21 mouse cellular contexts compared by ENCODE assay signal in the genomic region with DNA sequence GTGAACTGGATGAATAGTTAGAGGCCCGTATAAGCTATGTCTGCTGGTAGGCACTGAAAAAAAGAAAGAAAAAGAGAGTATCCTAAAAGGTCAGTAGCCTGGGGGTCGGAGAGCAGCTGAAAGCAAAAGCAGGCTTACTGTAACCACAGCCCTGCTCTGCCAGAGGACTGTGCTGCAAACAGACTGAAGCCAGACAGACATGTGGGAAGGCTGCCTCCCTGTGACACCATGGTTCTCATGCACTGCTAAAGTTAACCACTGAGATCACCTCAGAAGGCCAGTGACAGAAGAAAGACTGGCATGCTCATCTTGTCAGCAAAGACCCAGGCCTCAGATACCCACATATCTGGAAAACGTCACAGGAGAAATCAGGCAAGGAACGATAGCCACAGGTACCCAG.
DNase-seq lines count a peak whose midpoint lies in the region; ATAC-seq and TF ChIP-seq lines count a peak whose summit lies in the region.
"Had no signal": no experiment of that assay in that cellular context is flagged by ENCODE, and none has a peak within 500 bp of the region (broad histone marks: within the 10 kb centered on the region; RNA-seq: fewer than 3 reads in every experiment).

No protein-coding gene starts in this region.

- DNase-seq in gastrocnemius, adult 2 months, result peak; percentile 61
- no peak for DNase-seq in gastrocnemius, adult 18-20 months (ENCODE audit: low spot score)
- no peak for DNase-seq in heart, postnatal 0 days (ENCODE audit: low spot score)
- peak; percentile 22 for DNase-seq in CH12.LX (ENCODE audit: extremely low read depth)
- DNase-seq in heart, postnatal 14 days, result peak; percentile 21 to 33
- DNase-seq in lung, adult 2 months, result no peak
- DNase-seq: adrenal gland, adult 2 months; cerebellum, adult 9-10 months; gastrocnemius, postnatal 36 days; layer of hippocampus, postnatal 36 days; spleen, adult 18-20 months; thymus, postnatal 4 days had no signal

- peaks cover 18% of the 10 kb centered on the region for H3K4me1 ChIP-seq in heart, postnatal 0 days (ENCODE audit: control insufficient read depth, insufficient read depth)
- peaks cover 57% of the 10 kb centered on the region for H3K4me1 ChIP-seq in heart, embryonic 12.5 days (replicated peaks)
- H3K4me1 ChIP-seq in CH12.LX (ENCODE audit: control insufficient read depth in 1 of 2, insufficient read depth in 2 of 2), result peaks cover 22 to 47% of the 10 kb centered on the region in 2 experiments
- 0 out of 2 replicates have a peak, but pooled peaks cover 2% of the 10 kb centered on the region for H3K4me1 ChIP-seq in lung, adult 2 months (ENCODE audit: control insufficient read depth, insufficient read depth, low read length)

- no peak for TF ChIP-seq POLR2A in CH12.LX (IDR thresholded peaks at IDR 0.05; ENCODE audit: low read depth, low read length)
- no peak for TF ChIP-seq POLR2A in lung, adult 2 months (IDR thresholded peaks at IDR 0.05; ENCODE audit: borderline replicate concordance, extremely low read depth, low read depth, low read length)

- no peak for TF ChIP-seq EP300 in heart, postnatal 0 days (IDR thresholded peaks at IDR 0.05; ENCODE audit: low read depth)
- no peak for TF ChIP-seq EP300 in CH12.LX (IDR thresholded peaks at IDR 0.05; ENCODE audit: low read length)

- in situ Hi-C loops in CH12.LX (cut with MboI; ENCODE audit: low pct_ligation_motif_present, low pct_unique_long_range_greater_than_20kb, low sequenced_read_pairs), result no loop called here

- WGBS in heart, postnatal 0 days, result 40% methylated on average over 4 of the region's 4 CpGs
- 45% methylated on average over 4 of the region's 4 CpGs for whole genome bisulfite sequencing in heart, embryonic 12.5 days
- WGBS in lung, adult 2 months, result 82% methylated on average over 4 of the region's 4 CpGs

- peak overlapping the region; percentile 38 for H3K27ac ChIP-seq in gastrocnemius, adult 2 months
- peak overlapping the region; percentile 2; the same call in 1 of the 2 replicates for H3K27ac ChIP-seq in heart, postnatal 0 days (ENCODE audit: low read depth)
- no peak overlapping the region for H3K27ac ChIP-seq in heart, embryonic 12.5 days (ENCODE audit: poor library complexity, severe bottlenecking)
- no peak overlapping the region for H3K27ac ChIP-seq in CH12.LX (ENCODE audit: insufficient read depth, low read depth)
- H3K27ac ChIP-seq: forebrain, embryonic 13.5 days; kidney, embryonic 15.5 days; limb, embryonic 15.5 days; liver, embryonic 15.5 days; midbrain, embryonic 12.5 days; neural tube, embryonic 15.5 days had no signal

- no peak overlapping the region for H3K4me3 ChIP-seq in gastrocnemius, adult 2 months
- H3K4me3 ChIP-seq in heart, postnatal 0 days (ENCODE audit: low read depth, low read length), result no peak overlapping the region
- H3K4me3 ChIP-seq in heart, embryonic 12.5 days, result no peak overlapping the region
- no peak overlapping the region for H3K4me3 ChIP-seq in CH12.LX (replicated peaks in 1 of 3; ENCODE audit: low read depth in 2 of 3, low read length in 2 of 3, poor library complexity in 1 of 3)
- no peak overlapping the region for H3K4me3 ChIP-seq in lung, adult 2 months (replicated peaks; ENCODE audit: extremely low read depth, low read depth, low read length)
- H3K4me3 ChIP-seq: forebrain, embryonic 13.5 days; kidney, embryonic 15.5 days; limb, embryonic 15.5 days; liver, embryonic 15.5 days; midbrain, embryonic 12.5 days; myocyte; neural tube, embryonic 15.5 days had no signal

- H3K9me3 ChIP-seq in heart, postnatal 0 days (replicated peaks; ENCODE audit: control insufficient read depth, low read length), result no peaks in the 10 kb centered on the region
- no peaks in the 10 kb centered on the region for H3K9me3 ChIP-seq in heart, embryonic 12.5 days (replicated peaks)
- H3K9me3 ChIP-seq in CH12.LX (replicated peaks; ENCODE audit: low read length), result no peaks in the 10 kb centered on the region
- H3K9me3 ChIP-seq: forebrain, embryonic 13.5 days; kidney, embryonic 15.5 days; limb, embryonic 15.5 days; liver, embryonic 15.5 days; midbrain, embryonic 12.5 days; neural tube, embryonic 15.5 days had no signal

- intact Hi-C loops in gastrocnemius, adult 2 months (cut with DNase I), result no loop called here
- intact Hi-C loops in heart, postnatal 14 days (cut with DNase I), result loop anchor here (10.0 kb wide), 1 partner anchor 284 kb away; a partner anchor contains a TSS

- no peak overlapping the region for H3K4me2 ChIP-seq in heart, postnatal 0 days (ENCODE audit: low read depth, low read length)
- no peak overlapping the region for H3K4me2 ChIP-seq in heart, embryonic 12.5 days
- H3K4me2 ChIP-seq in CH12.LX (ENCODE audit: insufficient read depth, low read depth, poor library complexity, severe bottlenecking), result no peak overlapping the region
- H3K4me2 ChIP-seq: forebrain, embryonic 13.5 days; kidney, embryonic 15.5 days; limb, embryonic 15.5 days; liver, embryonic 15.5 days; midbrain, embryonic 12.5 days; neural tube, embryonic 15.5 days had no signal

- H3K9ac ChIP-seq in heart, postnatal 0 days (replicated peaks; ENCODE audit: low read depth, low read length), result no peak overlapping the region
- no peak overlapping the region for H3K9ac ChIP-seq in heart, embryonic 12.5 days
- H3K9ac ChIP-seq in CH12.LX (ENCODE audit: insufficient read depth, low read depth), result no peak overlapping the region
- H3K9ac ChIP-seq: forebrain, embryonic 13.5 days; kidney, embryonic 15.5 days; limb, embryonic 15.5 days; liver, embryonic 15.5 days; midbrain, embryonic 12.5 days; neural tube, embryonic 15.5 days had no signal

- peak; percentile 47; the same call in 1 of the 2 replicates for ATAC-seq in heart, postnatal 0 days (ENCODE audit: insufficient read depth, low read depth)
- no peak for ATAC-seq in heart, embryonic 12.5 days (ENCODE audit: insufficient number of reproducible peaks, low FRiP score)
- ATAC-seq: forebrain, embryonic 13.5 days; lung, postnatal 0 days had no signal

- dilution Hi-C loops in CH12.LX (cut with MboI; ENCODE audit: extremely low pct_ligation_motif_present, extremely low pct_unique_long_range_greater_than_20kb, low sequenced_read_pairs), result no loop called here

- TF ChIP-seq RAD21 in CH12.LX (IDR thresholded peaks at IDR 0.05; ENCODE audit: low read depth, low read length), result peak; percentile 28

- H3K36me3 ChIP-seq in heart, postnatal 0 days (replicated peaks; ENCODE audit: control insufficient read depth, insufficient read depth, low read length), result no peaks in the 10 kb centered on the region
- no peaks in the 10 kb centered on the region for H3K36me3 ChIP-seq in heart, embryonic 12.5 days
- H3K36me3 ChIP-seq in CH12.LX (replicated peaks in 1 of 2; ENCODE audit: control insufficient read depth in 1 of 2, insufficient read depth in 1 of 2, low read length in 1 of 2), result peaks cover 0 to 30% of the 10 kb centered on the region in 2 experiments
- H3K36me3 ChIP-seq: kidney, embryonic 15.5 days; limb, embryonic 15.5 days; liver, embryonic 15.5 days; midbrain, embryonic 12.5 days; neural tube, embryonic 15.5 days had no signal

- peak; percentile 41; the same call in 1 of the 2 replicates for TF ChIP-seq CTCF in gastrocnemius, adult 2 months (IDR thresholded peaks at IDR 0.05)
- peak; percentile 53 for TF ChIP-seq CTCF in heart, postnatal 0 days (IDR thresholded peaks at IDR 0.05; ENCODE audit: low read depth)
- TF ChIP-seq CTCF in CH12.LX (conservative IDR thresholded peaks at IDR 0.05 in 1 of 2, IDR thresholded peaks at IDR 0.05 in 1 of 2; ENCODE audit: low read depth in 2 of 2, low read length in 2 of 2), result peak in 1 of 2 experiments; percentile 16; a peak in 1 of 4 replicates
- no peak for TF ChIP-seq CTCF in lung, adult 2 months (IDR thresholded peaks at IDR 0.05; ENCODE audit: insufficient read depth, low read length)

- H3K79me2 ChIP-seq in CH12.LX (replicated peaks; ENCODE audit: control insufficient read depth, extremely low read depth, insufficient read depth, poor library complexity, severe bottlenecking), result no peaks in the 10 kb centered on the region

- no peaks in the 10 kb centered on the region for H3K27me3 ChIP-seq in heart, postnatal 0 days (ENCODE audit: control insufficient read depth, insufficient read depth, low read length)
- H3K27me3 ChIP-seq in heart, embryonic 12.5 days (replicated peaks), result no peaks in the 10 kb centered on the region
- no peaks in the 10 kb centered on the region for H3K27me3 ChIP-seq in CH12.LX (replicated peaks)
- H3K27me3 ChIP-seq: forebrain, embryonic 13.5 days; kidney, embryonic 15.5 days; limb, embryonic 15.5 days; liver, embryonic 15.5 days; midbrain, embryonic 12.5 days; neural tube, embryonic 15.5 days had no signal

TF ChIP-seq in CH12.LX, 34 proteins besides CTCF, POLR2A, EP300 and RAD21:
- TF ChIP-seq PAX5 (IDR thresholded peaks at IDR 0.05; ENCODE audit: low read length) (no peak), ZMIZ1 (IDR thresholded peaks at IDR 0.05; ENCODE audit: low read depth, low read length) (no peak), USF1 (IDR thresholded peaks at IDR 0.05; ENCODE audit: low read depth, low read length) (no peak), MAZ (IDR thresholded peaks at IDR 0.05; ENCODE audit: low read depth, low read length) (no peak), NELFE (IDR thresholded peaks at IDR 0.05; ENCODE audit: low read depth, low read length) (no peak), USF2 (conservative IDR thresholded peaks at IDR 0.05; ENCODE audit: low read depth, low read length) (no peak), ZNF384 (IDR thresholded peaks at IDR 0.05; ENCODE audit: low read depth, low read length) (no peak), MAFK (IDR thresholded peaks at IDR 0.05; ENCODE audit: insufficient replicate concordance, low read length) (no peak), RCOR1 (conservative IDR thresholded peaks at IDR 0.05; ENCODE audit: low read depth, low read length) (no peak), MYC (IDR thresholded peaks at IDR 0.05; ENCODE audit: low read depth, low read length) (no peak), UBTF (IDR thresholded peaks at IDR 0.05; ENCODE audit: low read depth, low read length) (no peak), E2F4 (IDR thresholded peaks at IDR 0.05; ENCODE audit: insufficient replicate concordance, low read depth, low read length) (no peak), HCFC1 (IDR thresholded peaks at IDR 0.05; ENCODE audit: low read depth, low read length) (no peak), JUN (IDR thresholded peaks at IDR 0.05; ENCODE audit: insufficient read depth, low read depth, low read length) (no peak), SMC3 (IDR thresholded peaks at IDR 0.05; ENCODE audit: low read depth, low read length) (no peak), MEF2A (IDR thresholded peaks at IDR 0.05; ENCODE audit: borderline replicate concordance, low read depth, low read length) (no peak), IRF4 (IDR thresholded peaks at IDR 0.05; ENCODE audit: low read depth, low read length) (no peak), GABPA (IDR thresholded peaks at IDR 0.05; ENCODE audit: insufficient replicate concordance, low read depth, low read length) (no peak), ETS1 (conservative IDR thresholded peaks at IDR 0.05; ENCODE audit: low read depth, low read length) (no peak)
TF ChIP-seq in CH12.LX: peak in this region for 0.

Comparison
In these comparisons a context has a peak if more than half of its experiments do, and no peak if none do; other contexts are left out.
1. DNase-seq: peak in gastrocnemius, adult 2 months (single experiment), CH12.LX (single experiment) and heart, postnatal 14 days (2 of 2); none in gastrocnemius, adult 18-20 months (single experiment), heart, postnatal 0 days (single experiment) and lung, adult 2 months (single experiment).
2. H3K27ac ChIP-seq: peak in gastrocnemius, adult 2 months (single experiment) and heart, postnatal 0 days (single experiment); none in heart, embryonic 12.5 days (single experiment) and CH12.LX (single experiment).